Mouse (Mus musculus) kidney, postnatal 36 days (tissue): ENCODE data around the gene Aurkaip1.

Experiments
- DNase-seq, 2 experiments: peaks; one replicate each; pipeline ENCODE4 v3.0.0; 2021 to 2022; ENCODE audit warnings: mixed read lengths in 2 of 2

The Aurkaip1 gene

DNA sequence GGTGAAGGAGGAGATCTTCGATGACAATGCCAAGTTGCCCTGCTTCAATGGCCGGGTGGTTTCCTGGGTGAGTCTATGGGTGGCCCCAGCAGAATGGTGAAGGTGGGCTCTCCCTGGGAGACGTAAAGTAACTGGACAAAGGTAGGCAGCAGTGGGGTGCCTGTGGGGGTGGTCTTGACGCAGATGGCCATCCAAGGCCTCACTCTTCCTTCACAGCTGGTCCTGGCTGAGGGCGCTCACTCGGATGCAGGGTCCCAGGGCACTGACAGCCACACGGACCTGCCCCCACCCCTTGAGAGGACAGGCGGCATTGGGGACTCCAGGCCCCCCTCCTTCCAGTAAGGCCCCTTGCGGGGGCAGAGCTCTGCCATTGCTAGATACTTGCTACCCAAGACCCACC lies 22.3 kb downstream of the Aurkaip1 start:
- no peak for DNase-seq

DNA sequence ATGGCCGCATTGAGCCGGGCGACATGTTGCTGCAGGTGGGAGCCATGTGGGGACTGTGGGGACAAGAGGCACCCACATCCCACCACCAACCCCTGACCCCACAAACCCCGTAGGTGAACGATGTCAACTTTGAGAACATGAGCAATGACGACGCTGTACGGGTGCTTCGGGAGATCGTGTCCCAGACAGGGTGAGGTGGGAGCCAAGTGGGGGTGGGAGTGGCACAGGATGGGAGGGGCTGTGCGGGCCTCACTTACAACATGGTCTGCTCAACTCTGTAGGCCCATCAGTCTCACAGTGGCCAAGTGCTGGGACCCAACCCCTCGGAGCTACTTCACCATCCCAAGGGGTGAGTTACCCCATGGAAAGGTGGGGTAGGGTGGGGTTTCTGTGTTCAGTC lies 23.9 kb downstream of the Aurkaip1 start:
- no peak for DNase-seq

DNA sequence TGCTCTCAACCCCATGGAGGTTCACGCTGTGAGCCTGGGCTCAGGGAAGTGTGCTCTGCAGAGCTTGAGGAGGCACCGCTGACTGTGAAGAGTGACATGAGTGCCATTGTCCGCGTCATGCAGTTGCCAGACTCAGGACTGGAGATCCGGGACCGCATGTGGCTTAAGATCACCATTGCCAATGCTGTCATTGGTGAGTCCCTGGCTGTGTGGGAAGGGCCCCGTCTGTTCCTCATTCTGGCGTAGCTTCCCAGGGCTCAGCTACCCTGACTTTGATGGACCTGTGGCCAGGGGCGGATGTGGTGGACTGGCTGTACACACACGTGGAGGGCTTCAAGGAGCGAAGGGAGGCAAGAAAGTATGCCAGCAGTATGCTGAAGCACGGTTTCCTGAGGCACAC lies 25.0 kb downstream of the Aurkaip1 start:
- no peak for DNase-seq

DNA sequence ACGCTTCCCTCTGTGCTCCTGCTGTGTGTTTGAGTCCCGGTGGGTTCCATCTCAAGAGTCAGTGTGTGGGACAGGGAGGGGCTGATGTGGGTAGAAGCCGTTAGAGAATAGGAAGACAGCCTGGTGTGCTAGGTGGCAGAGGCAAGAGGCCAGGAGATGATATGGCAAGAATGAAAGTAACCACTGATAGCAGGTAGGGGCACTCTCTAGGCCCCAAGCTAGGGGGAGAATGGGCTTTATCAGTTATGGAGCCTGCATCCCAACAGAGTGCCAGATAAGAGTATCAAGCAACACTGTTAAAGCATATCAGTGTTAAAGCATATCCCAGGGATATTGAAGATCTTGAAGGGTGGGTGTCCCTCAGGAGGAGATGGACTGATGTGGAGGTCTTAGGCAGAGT lies 25.8 kb downstream of the Aurkaip1 start:
- DNase-seq: no peak

DNA sequence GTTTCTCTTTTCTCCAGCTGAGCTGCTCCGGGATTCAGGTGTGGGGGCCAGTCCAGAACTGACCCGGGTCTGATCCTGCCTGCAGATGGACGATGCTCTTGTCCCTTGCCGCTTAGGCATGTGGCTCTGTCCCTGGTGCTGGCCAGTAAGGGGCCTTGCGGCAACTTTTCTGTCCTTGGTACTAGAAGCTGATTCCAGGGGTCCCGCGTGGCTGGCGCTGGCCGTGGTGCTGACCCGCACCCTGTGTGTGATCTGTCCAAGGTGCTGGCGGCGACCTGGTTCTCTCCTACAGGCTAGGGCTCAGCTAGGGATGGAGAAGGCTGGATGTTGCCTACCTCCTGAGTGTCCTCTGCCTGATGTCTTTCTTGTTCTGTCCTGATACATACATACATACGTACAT lies 28.2 kb downstream of the Aurkaip1 start:
- peak in 1 of 2 experiments; percentile 73 for DNase-seq

DNA sequence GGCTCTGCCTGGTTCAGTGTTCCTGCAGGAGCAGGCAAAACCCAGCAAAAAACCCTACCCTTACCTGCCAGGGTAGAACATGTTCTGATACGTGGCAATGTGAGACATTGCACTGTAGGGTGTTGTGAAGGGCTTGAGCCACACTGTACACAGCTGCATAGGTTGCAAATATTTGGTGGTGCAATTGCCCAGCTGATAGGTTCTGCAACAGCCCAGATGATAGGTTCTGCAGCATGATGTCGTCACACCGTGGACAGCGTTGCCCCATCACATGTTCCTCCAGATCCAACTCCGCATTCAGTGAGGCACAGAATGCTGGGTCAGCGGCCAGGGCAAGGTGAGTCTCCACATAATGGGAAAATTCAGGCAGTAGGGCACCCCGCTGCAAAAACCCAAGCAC lies 30.7 kb downstream of the Aurkaip1 start:
- no peak for DNase-seq

DNA sequence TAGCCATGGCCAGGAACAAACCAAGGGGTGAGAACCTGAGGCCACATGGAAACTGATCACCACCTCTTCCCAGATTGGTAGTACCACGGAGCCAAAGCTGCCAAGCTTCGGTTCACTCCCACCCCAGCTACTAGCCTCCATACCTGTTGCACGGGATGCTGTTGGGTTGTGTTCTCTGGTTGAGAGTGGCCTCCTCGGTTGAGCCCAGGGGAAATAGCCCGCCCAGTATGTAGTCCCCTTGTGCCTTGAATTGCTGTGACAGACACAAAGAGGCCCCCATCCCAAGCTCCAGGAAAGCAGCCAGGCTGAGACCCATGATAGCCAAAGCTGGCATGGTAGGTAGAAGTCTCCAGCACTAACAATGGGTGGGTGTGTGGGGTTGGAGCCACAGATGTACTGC lies 31.9 kb downstream of the Aurkaip1 start, which contains the start of gene Tas1r3:
Gene Tas1r3, minus strand, starts transcription at position 362 of the 400 bp plus-strand sequence.
- DNase-seq: no peak

DNA sequence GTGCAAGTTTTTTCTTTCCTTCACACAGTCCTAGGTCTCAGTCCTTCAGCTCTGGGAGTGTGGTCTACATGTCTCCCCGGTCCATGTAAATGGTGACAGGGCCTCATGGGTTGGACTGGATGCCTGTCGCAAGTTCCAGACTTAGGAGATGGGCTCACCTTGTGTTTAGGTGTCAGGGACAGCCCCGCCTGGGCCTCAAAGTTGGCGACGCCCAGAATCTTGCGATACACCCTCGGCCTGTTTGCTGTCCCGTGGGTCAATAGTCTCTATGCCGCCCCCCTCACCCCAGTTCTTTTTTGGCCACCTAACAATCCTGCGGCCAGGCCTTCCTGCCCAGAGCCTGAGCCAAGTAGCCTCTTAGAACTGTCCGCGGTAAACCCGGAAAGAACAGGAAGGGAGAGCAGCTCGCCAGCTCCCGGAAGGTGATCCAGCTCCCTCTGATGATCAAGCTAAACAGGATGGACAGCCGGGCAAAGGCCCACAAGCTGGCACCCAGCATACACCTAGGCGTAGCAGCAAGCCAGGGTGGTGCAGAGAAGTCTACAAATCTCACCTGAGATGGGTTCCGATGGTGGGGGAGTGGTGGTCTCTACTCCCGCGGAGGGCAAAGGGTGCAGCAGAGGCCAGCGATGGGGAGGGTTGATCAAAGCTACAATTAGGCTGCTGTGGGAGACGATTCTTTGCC lies 37.7 kb downstream of the Aurkaip1 start:
- peak; percentile 58 to 61 for DNase-seq

DNA sequence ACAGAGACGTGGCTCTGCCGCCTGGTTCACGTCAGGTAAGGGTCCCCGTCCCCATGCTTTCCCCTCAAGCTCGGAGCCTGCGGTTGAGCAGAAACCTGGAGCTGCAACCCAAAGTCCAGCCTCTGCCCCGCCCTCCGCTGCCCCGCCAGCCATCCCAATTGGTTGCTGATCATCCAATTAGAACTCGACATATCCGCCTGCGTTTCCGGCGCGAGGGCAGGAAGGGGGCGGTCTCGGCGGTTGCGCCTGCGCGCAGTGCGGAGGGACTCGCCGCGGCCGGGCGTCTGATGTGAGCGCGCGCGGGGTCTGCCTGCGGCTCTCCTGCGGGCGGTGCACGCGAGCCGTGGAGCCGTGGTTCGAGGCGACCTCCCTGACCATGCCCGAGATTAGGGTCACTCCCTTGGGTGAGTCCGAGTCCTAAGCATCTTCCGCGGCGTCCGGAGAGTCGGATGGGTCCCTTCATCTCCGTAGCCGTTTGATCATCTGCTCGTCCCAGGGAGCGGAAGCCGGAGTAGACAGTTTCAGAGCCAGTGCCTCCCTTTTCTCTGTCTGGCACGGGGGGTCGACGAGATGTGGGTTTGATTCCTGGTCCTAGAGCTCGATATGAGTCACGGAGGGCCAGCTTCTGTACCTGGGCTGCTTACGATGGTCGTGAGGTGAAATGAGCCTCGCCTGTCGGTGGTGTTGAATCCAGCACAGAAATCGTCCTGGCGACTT lies 38.4 kb downstream of the Aurkaip1 start, which contains the start of the genes Cptp and Ints11:
Gene Cptp, minus strand, starts transcription at position 124 of the 717 bp plus-strand sequence.
Gene Ints11, plus strand, starts transcription at position 230 of the 717 bp plus-strand sequence.
- peak; percentile 97 to 98 for DNase-seq

DNA sequence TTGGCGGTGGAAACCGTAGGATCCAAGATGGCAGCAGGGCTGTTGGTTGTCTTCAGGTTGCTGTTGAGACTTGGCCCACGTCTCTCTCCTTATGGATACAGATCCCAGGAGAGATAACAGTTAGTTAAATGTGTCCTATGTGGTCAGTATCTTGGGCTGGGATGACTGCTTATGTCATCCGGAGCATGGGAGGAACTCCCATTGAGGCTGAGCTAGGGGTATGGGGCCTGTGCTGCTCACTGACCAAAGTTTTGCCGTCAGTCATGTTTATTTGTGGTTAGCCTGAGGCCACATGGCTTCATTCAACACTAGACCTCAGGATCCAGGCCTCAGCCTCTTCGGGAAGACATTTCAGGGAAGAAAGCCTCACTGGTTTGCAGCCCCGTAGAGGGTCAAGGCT lies 40.3 kb downstream of the Aurkaip1 start:
- DNase-seq: no peak
